ENCODE assay signal across 11 mouse cellular contexts in the genomic region with DNA sequence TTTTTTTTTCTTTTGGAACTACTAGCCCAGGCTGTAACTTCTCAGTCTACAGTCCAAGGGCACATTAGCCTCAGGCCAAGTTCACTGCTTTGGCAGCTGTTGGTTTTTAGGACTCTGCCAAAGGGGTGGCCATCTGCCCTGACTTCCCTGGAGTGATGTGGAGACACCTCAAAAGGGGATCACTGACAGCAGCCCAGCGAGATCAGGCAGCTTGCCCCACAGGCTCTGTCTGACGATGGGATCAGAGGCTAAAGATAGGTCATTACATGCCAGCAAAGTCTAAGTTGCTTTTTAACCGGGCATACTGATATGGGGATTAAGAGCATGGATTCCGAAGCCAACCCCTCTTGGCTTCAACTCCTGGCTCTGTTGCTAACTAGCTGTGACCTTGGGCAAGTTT. TPM values are rescaled to one million over a fixed set of nuclear protein-coding genes. Genes with fewer than 3 reads are reported as not detected.
DNase-seq lines count a peak whose midpoint lies in the region; ATAC-seq and TF ChIP-seq lines count a peak whose summit lies in the region.
"Had no signal": no experiment of that assay in that cellular context is flagged by ENCODE, and none has a peak within 500 bp of the region (broad histone marks: within the 10 kb centered on the region; RNA-seq: fewer than 3 reads in every experiment).

No protein-coding gene starts in this region.

- no peak overlapping the region for H3K4me2 ChIP-seq in heart, embryonic 16.5 days (ENCODE audit: low read depth, low read length)
- H3K4me2 ChIP-seq: embryonic facial prominence, embryonic 12.5 days; intestine, embryonic 15.5 days; neural tube, embryonic 13.5 days had no signal

- H3K4me1 ChIP-seq in heart, embryonic 16.5 days (ENCODE audit: control insufficient read depth, insufficient read depth, low read length), result peaks cover 28% of the 10 kb centered on the region
- H3K4me1 ChIP-seq: intestine, embryonic 15.5 days had no signal

- no peak overlapping the region for H3K4me3 ChIP-seq in left cerebral cortex, adult 2 months
- H3K4me3 ChIP-seq in heart, embryonic 16.5 days (ENCODE audit: low read length), result no peak overlapping the region
- H3K4me3 ChIP-seq: embryonic facial prominence, embryonic 12.5 days; intestine, embryonic 15.5 days; megakaryocyte, embryonic 14.5 days; neural tube, embryonic 13.5 days had no signal

- peak; percentile 57 for ATAC-seq in heart, embryonic 16.5 days (replicated peaks; ENCODE audit: extremely low read depth, insufficient read depth, low FRiP score)
- ATAC-seq: intestine, embryonic 15.5 days had no signal

- no peak overlapping the region for H3K27ac ChIP-seq in left cerebral cortex, adult 2 months
- peak overlapping the region; percentile 79 for H3K27ac ChIP-seq in heart, embryonic 16.5 days (ENCODE audit: low read length)
- H3K27ac ChIP-seq: embryonic facial prominence, embryonic 12.5 days; intestine, embryonic 15.5 days; neural tube, embryonic 13.5 days had no signal

- intact Hi-C loops in left cerebral cortex, postnatal 4 days (cut with DNase I), result no loop called here
- intact Hi-C loops in left cerebral cortex, adult 2 months (cut with DNase I), result no loop called here

- no peaks in the 10 kb centered on the region for H3K9me3 ChIP-seq in heart, embryonic 16.5 days (replicated peaks; ENCODE audit: control insufficient read depth, low read length)
- H3K9me3 ChIP-seq: embryonic facial prominence, embryonic 12.5 days; intestine, embryonic 15.5 days; megakaryocyte, embryonic 14.5 days; neural tube, embryonic 13.5 days had no signal

- no peak for TF ChIP-seq CTCF in left cerebral cortex, adult 2 months (IDR thresholded peaks at IDR 0.05)

- H3K36me3 ChIP-seq in heart, embryonic 16.5 days (ENCODE audit: control insufficient read depth, insufficient read depth), result no peaks in the 10 kb centered on the region
- H3K36me3 ChIP-seq: embryonic facial prominence, embryonic 12.5 days; intestine, embryonic 15.5 days; neural tube, embryonic 13.5 days had no signal

- no peak overlapping the region for H3K9ac ChIP-seq in heart, embryonic 16.5 days (ENCODE audit: low read length)
- H3K9ac ChIP-seq: embryonic facial prominence, embryonic 12.5 days; intestine, embryonic 15.5 days; neural tube, embryonic 13.5 days had no signal

- H3K27me3 ChIP-seq in heart, embryonic 16.5 days (ENCODE audit: control insufficient read depth, insufficient read depth, low read length), result no peaks in the 10 kb centered on the region
- H3K27me3 ChIP-seq: embryonic facial prominence, embryonic 12.5 days; intestine, embryonic 15.5 days; megakaryocyte, embryonic 14.5 days; neural tube, embryonic 13.5 days had no signal

- WGBS in heart, embryonic 16.5 days, result 35% methylated on average over 4 of the region's 4 CpGs

- DNase-seq in left cerebral cortex, postnatal 4 days, result peak; percentile 65
- DNase-seq in left cerebral cortex, adult 2 months (ENCODE audit: extremely low spot score in 1 of 2, low spot score in 2 of 2), result no peak
- peak; percentile 72 for DNase-seq in gastrocnemius, postnatal 10 days
- DNase-seq in lung, postnatal 36 days, result peak; percentile 67
- DNase-seq in layer of hippocampus, adult 8-10 months (ENCODE audit: low spot score in 2 of 2), result no peak
- DNase-seq in layer of hippocampus, adult 18-20 months (ENCODE audit: low spot score in 2 of 2), result no peak

RNA-seq across cellular contexts. Expression of gene Ina, which starts 38.9 kb away (rescaled TPM):
- 100 to 1,000 TPM; 246 to 250 TPM for total RNA-seq in left cerebral cortex, postnatal 4 days (2021)
- total RNA-seq in left cerebral cortex, adult 2 months (2021), result 100 to 1,000 TPM; 219 to 227 TPM
- under 1 TPM; 0.38 to 0.40 TPM for total RNA-seq in gastrocnemius, postnatal 10 days (2021)
- polyA plus RNA-seq in heart, embryonic 16.5 days (2015; fragmentation: Nextera tagmentation; extraction: Ambion mirVana), result 0.37 and 0.41 TPM in 2 replicates
- 100 to 1,000 TPM; 144 to 177 (median 163) TPM for total RNA-seq in layer of hippocampus, adult 8-10 months (2022)
- 100 to 1,000 TPM; 183 to 187 TPM for total RNA-seq in layer of hippocampus, adult 18-20 months (2021)

RNA-seq across cellular contexts. Expression of gene Nt5c2, which starts 39.4 kb away (rescaled TPM):
- total RNA-seq in left cerebral cortex, postnatal 4 days (2021), result 10 to 100 TPM; 84.0 to 93.6 TPM
- total RNA-seq in left cerebral cortex, adult 2 months (2021), result 10 to 100 TPM; 73.7 to 82.1 TPM
- 10 to 100 TPM; 33.4 to 34.7 TPM for total RNA-seq in gastrocnemius, postnatal 10 days (2021)
- polyA plus RNA-seq in heart, embryonic 16.5 days (2015; fragmentation: Nextera tagmentation; extraction: Ambion mirVana), result 136 and 142 TPM in 2 replicates
- total RNA-seq in layer of hippocampus, adult 8-10 months (2022), result 100 to 1,000 TPM in 1 of 4 experiments, 10 to 100 TPM in 3; 72.5 to 101 (median 83.1) TPM
- total RNA-seq in layer of hippocampus, adult 18-20 months (2021), result 10 to 100 TPM; 75.5 to 78.5 TPM

Comparison
In these comparisons a context has a peak if more than half of its experiments do, and no peak if none do; other contexts are left out.
1. DNase-seq: peak in left cerebral cortex, postnatal 4 days (single experiment), gastrocnemius, postnatal 10 days (single experiment) and lung, postnatal 36 days (single experiment); none in left cerebral cortex, adult 2 months (0 of 2), layer of hippocampus, adult 8-10 months (0 of 2) and layer of hippocampus, adult 18-20 months (0 of 2).
2. RNA of gene Ina, which starts 38.9 kb away (total RNA-seq): 246 to 250 TPM in left cerebral cortex, postnatal 4 days, 219 to 227 TPM in left cerebral cortex, adult 2 months, 183 to 187 TPM in layer of hippocampus, adult 18-20 months and 144 to 177 TPM in layer of hippocampus, adult 8-10 months; 0.38 to 0.40 TPM in gastrocnemius, postnatal 10 days; every median in the first group is over 100 times any median in the second.